In genomic region chr19:38244748-38245147, GRCm38 (mm10) we compare ENCODE assay signal across 20 mouse cellular contexts. TPM values are rescaled to one million over a fixed set of nuclear protein-coding genes. Genes with fewer than 3 reads are reported as not detected.
DNase-seq lines count a peak whose midpoint lies in the region; ATAC-seq and TF ChIP-seq lines count a peak whose summit lies in the region.
"Had no signal": no experiment of that assay in that cellular context is flagged by ENCODE, and none has a peak within 500 bp of the region (broad histone marks: within the 10 kb centered on the region; RNA-seq: fewer than 3 reads in every experiment).

No protein-coding gene starts in this region.

- no peak overlapping the region for H3K9ac ChIP-seq in forebrain, embryonic 13.5 days
- H3K9ac ChIP-seq in stomach, embryonic 15.5 days: no peak overlapping the region

- H3K4me3 ChIP-seq in layer of hippocampus, adult 2 months: no peak overlapping the region
- no peak overlapping the region for H3K4me3 ChIP-seq in forebrain, embryonic 13.5 days
- no peak overlapping the region for H3K4me3 ChIP-seq in limb, embryonic 10.5 days
- H3K4me3 ChIP-seq in stomach, embryonic 15.5 days (replicated peaks): no peak overlapping the region
- H3K4me3 ChIP-seq: midbrain, embryonic 10.5 days had no signal

- ATAC-seq in forebrain, embryonic 13.5 days: no peak
- ATAC-seq in stomach, embryonic 15.5 days (ENCODE audit: insufficient read depth, low FRiP score, low read depth): peak; percentile 72; the same call in 1 of the 2 replicates

- 61% methylated on average over 8 of the region's 8 CpGs for WGBS in forebrain, embryonic 13.5 days
- 85% methylated on average over 8 of the region's 8 CpGs for WGBS in limb, embryonic 10.5 days
- WGBS in stomach, embryonic 15.5 days: 59% methylated on average over 8 of the region's 8 CpGs

- no peaks in the 10 kb centered on the region for H3K36me3 ChIP-seq in forebrain, embryonic 13.5 days (ENCODE audit: poor library complexity, severe bottlenecking)
- no peaks in the 10 kb centered on the region for H3K36me3 ChIP-seq in limb, embryonic 10.5 days
- no peaks in the 10 kb centered on the region for H3K36me3 ChIP-seq in stomach, embryonic 15.5 days
- H3K36me3 ChIP-seq: G1E; midbrain, embryonic 10.5 days had no signal

- H3K4me2 ChIP-seq in forebrain, embryonic 13.5 days: peak overlapping the region; percentile 17; the same call in 1 of the 2 replicates
- H3K4me2 ChIP-seq in stomach, embryonic 15.5 days: no peak overlapping the region

- peaks cover 28% of the 10 kb centered on the region for H3K4me1 ChIP-seq in forebrain, embryonic 13.5 days
- peaks cover 26% of the 10 kb centered on the region for H3K4me1 ChIP-seq in limb, embryonic 10.5 days
- 0 out of 2 replicates have a peak, but pooled peaks cover 9% of the 10 kb centered on the region for H3K4me1 ChIP-seq in stomach, embryonic 15.5 days
- H3K4me1 ChIP-seq: midbrain, embryonic 10.5 days had no signal

- no peak for TF ChIP-seq CTCF in layer of hippocampus, adult 2 months (conservative IDR thresholded peaks at IDR 0.05)

- no peaks in the 10 kb centered on the region for H3K27me3 ChIP-seq in forebrain, embryonic 13.5 days
- no peaks in the 10 kb centered on the region for H3K27me3 ChIP-seq in limb, embryonic 10.5 days (ENCODE audit: low read depth, poor library complexity, severe bottlenecking)
- no peaks in the 10 kb centered on the region for H3K27me3 ChIP-seq in stomach, embryonic 15.5 days (replicated peaks)

- peak overlapping the region; percentile 60 for H3K27ac ChIP-seq in layer of hippocampus, adult 2 months
- peak overlapping the region; percentile 90 for H3K27ac ChIP-seq in forebrain, embryonic 13.5 days
- H3K27ac ChIP-seq in limb, embryonic 10.5 days: peak overlapping the region; percentile 50; the same call in 1 of the 2 replicates
- H3K27ac ChIP-seq in stomach, embryonic 15.5 days: no peak overlapping the region
- H3K27ac ChIP-seq: midbrain, embryonic 10.5 days had no signal

- DNase-seq in layer of hippocampus, adult 2 months (ENCODE audit: low spot score in 2 of 2): no peak
- no peak for DNase-seq in layer of hippocampus, adult 18-20 months (ENCODE audit: low spot score in 2 of 2)
- DNase-seq in limb, embryonic 10.5 days (ENCODE audit: low spot score): no peak
- no peak for DNase-seq in cerebellum, postnatal 4 days (ENCODE audit: low spot score in 2 of 2)
- no peak for DNase-seq in kidney, postnatal 36 days
- DNase-seq in adrenal gland, postnatal 10 days: no peak
- DNase-seq: adrenal gland, postnatal 14 days; cerebellum, adult 9-11 months; gastrocnemius, postnatal 10 days; kidney, adult 2 months; kidney, postnatal 25 days; lung, postnatal 36 days; right cerebral cortex, postnatal 4 days; thymus, postnatal 25 days had no signal

- H3K9me3 ChIP-seq in forebrain, embryonic 13.5 days (replicated peaks): no peaks in the 10 kb centered on the region
- no peaks in the 10 kb centered on the region for H3K9me3 ChIP-seq in limb, embryonic 10.5 days (replicated peaks)
- no peaks in the 10 kb centered on the region for H3K9me3 ChIP-seq in stomach, embryonic 15.5 days
- H3K9me3 ChIP-seq: G1E; midbrain, embryonic 10.5 days had no signal

RNA-seq across cellular contexts. Expression of gene Lgi1, which starts 19.6 kb away (rescaled TPM):
- 100 to 1,000 TPM; 196 to 209 TPM for total RNA-seq in layer of hippocampus, adult 2 months (2021)
- 100 to 1,000 TPM; 169 to 170 TPM for total RNA-seq in layer of hippocampus, adult 18-20 months (2021)
- polyA plus RNA-seq in forebrain, embryonic 13.5 days (2015; fragmentation: Nextera tagmentation; extraction: Ambion mirVana): 5.9 TPM in 2 replicates
- 0.28 and 0.50 TPM in 2 replicates for polyA plus RNA-seq in limb, embryonic 10.5 days (2016; fragmentation: Nextera tagmentation; extraction: Ambion mirVana)
- polyA plus RNA-seq in stomach, embryonic 15.5 days (2015; fragmentation: Nextera tagmentation; extraction: Ambion mirVana): 0.92 and 1.1 TPM in 2 replicates
- total RNA-seq in adrenal gland, postnatal 10 days (2021): 1 to 10 TPM; 3.2 to 5.8 TPM
- total RNA-seq: hematopoietic stem cell, adult 5-6 weeks had no signal
- polyA plus RNA-seq: C2C12, G1E had no signal

RNA-seq across cellular contexts. Expression of gene Fra10ac1, which starts 20.8 kb away (rescaled TPM):
- 10 to 100 TPM; 17.8 to 22.4 TPM for total RNA-seq in layer of hippocampus, adult 2 months (2021)
- 10 to 100 TPM; 17.5 to 18.1 TPM for total RNA-seq in layer of hippocampus, adult 18-20 months (2021)
- 50.4 and 52.4 TPM in 2 replicates for polyA plus RNA-seq in forebrain, embryonic 13.5 days (2015; fragmentation: Nextera tagmentation; extraction: Ambion mirVana)
- 40.3 and 47.6 TPM in 2 replicates for polyA plus RNA-seq in limb, embryonic 10.5 days (2016; fragmentation: Nextera tagmentation; extraction: Ambion mirVana)
- 33.7 and 37.4 TPM in 2 replicates for polyA plus RNA-seq in stomach, embryonic 15.5 days (2015; fragmentation: Nextera tagmentation; extraction: Ambion mirVana)
- 10 to 100 TPM; 13.4 to 18.8 TPM for total RNA-seq in adrenal gland, postnatal 10 days (2021)

Comparison
In these comparisons a context has a peak if more than half of its experiments do, and no peak if none do; other contexts are left out.
1. RNA of gene Lgi1, which starts 19.6 kb away (total RNA-seq): 196 to 209 TPM in layer of hippocampus, adult 2 months and 169 to 170 TPM in layer of hippocampus, adult 18-20 months; 3.2 to 5.8 TPM in adrenal gland, postnatal 10 days; every median in the first group is over 10 times any median in the second.